9 mouse cellular contexts compared by ENCODE assay signal in genomic region chr13:60427077-60427476, GRCm38 (mm10).
DNase-seq lines count a peak whose midpoint lies in the region; ATAC-seq and TF ChIP-seq lines count a peak whose summit lies in the region.
"Had no signal": no experiment of that assay in that cellular context is flagged by ENCODE, and none has a peak within 500 bp of the region (broad histone marks: within the 10 kb centered on the region; RNA-seq: fewer than 3 reads in every experiment).

No protein-coding gene starts in this region.

- H3K4me2 ChIP-seq in intestine, embryonic 14.5 days (ENCODE audit: low read length): no peak overlapping the region
- H3K4me2 ChIP-seq in intestine, postnatal 0 days (replicated peaks; ENCODE audit: low read depth): no peak overlapping the region

- H3K27me3 ChIP-seq in intestine, embryonic 14.5 days (replicated peaks; ENCODE audit: control insufficient read depth, insufficient read depth, low read length): no peaks in the 10 kb centered on the region
- H3K27me3 ChIP-seq in intestine, postnatal 0 days (replicated peaks; ENCODE audit: control insufficient read depth, insufficient read depth, low read length): no peaks in the 10 kb centered on the region

- H3K9ac ChIP-seq in intestine, embryonic 14.5 days (ENCODE audit: low read length): no peak overlapping the region
- no peak overlapping the region for H3K9ac ChIP-seq in intestine, postnatal 0 days (ENCODE audit: low read depth, low read length)

- WGBS in intestine, embryonic 14.5 days: 59% methylated on average over 7 of the region's 7 CpGs
- WGBS in intestine, postnatal 0 days: 56% methylated on average over 7 of the region's 7 CpGs

- peaks cover 8% of the 10 kb centered on the region; the same call in 1 of the 2 replicates for H3K4me1 ChIP-seq in intestine, embryonic 14.5 days (replicated peaks; ENCODE audit: control insufficient read depth, insufficient read depth, low read length)
- H3K4me1 ChIP-seq in intestine, postnatal 0 days (replicated peaks; ENCODE audit: control insufficient read depth, insufficient read depth, low read length): peaks cover 5% of the 10 kb centered on the region; the same call in 1 of the 2 replicates

- H3K9me3 ChIP-seq in intestine, embryonic 14.5 days (ENCODE audit: control insufficient read depth, low read length): no peaks in the 10 kb centered on the region
- no peaks in the 10 kb centered on the region for H3K9me3 ChIP-seq in intestine, postnatal 0 days (ENCODE audit: control insufficient read depth)

- no peak overlapping the region for H3K27ac ChIP-seq in intestine, embryonic 14.5 days (ENCODE audit: low read depth)
- H3K27ac ChIP-seq in intestine, postnatal 0 days (ENCODE audit: low read depth, low read length): no peak overlapping the region

- ATAC-seq in intestine, embryonic 14.5 days (replicated peaks; ENCODE audit: low FRiP score, low TSS enrichment, low read depth): peak; percentile 50; the same call in 1 of the 2 replicates
- ATAC-seq in intestine, postnatal 0 days: no peak
- ATAC-seq: forebrain, embryonic 14.5 days had no signal

- H3K4me3 ChIP-seq in intestine, embryonic 14.5 days (ENCODE audit: low read depth, low read length): no peak overlapping the region
- H3K4me3 ChIP-seq in intestine, postnatal 0 days (ENCODE audit: low read depth, low read length): no peak overlapping the region

- no peak for TF ChIP-seq CTCF in intestine, postnatal 0 days (IDR thresholded peaks at IDR 0.05; ENCODE audit: low read depth)

- DNase-seq in intestine, embryonic 14.5 days (ENCODE audit: low spot score): no peak
- DNase-seq in urinary bladder, postnatal 14 days (ENCODE audit: low spot score): peak; percentile 28
- DNase-seq in urinary bladder, adult 18-20 months (ENCODE audit: low spot score in 2 of 2): no peak
- DNase-seq in kidney, postnatal 14 days: peak; percentile 34
- no peak for DNase-seq in layer of hippocampus, adult 8-10 months (ENCODE audit: low spot score in 2 of 2)
- no peak for DNase-seq in right cerebral cortex, postnatal 36 days (ENCODE audit: low spot score in 2 of 2)
- DNase-seq: adrenal gland, postnatal 25 days had no signal

- no peaks in the 10 kb centered on the region for H3K36me3 ChIP-seq in intestine, embryonic 14.5 days (ENCODE audit: control insufficient read depth, insufficient read depth, low read length)
- no peaks in the 10 kb centered on the region for H3K36me3 ChIP-seq in intestine, postnatal 0 days (ENCODE audit: control insufficient read depth, insufficient read depth)

Comparison
In these comparisons a context has a peak if more than half of its experiments do, and no peak if none do; other contexts are left out.
1. DNase-seq: peak in urinary bladder, postnatal 14 days (single experiment) and kidney, postnatal 14 days (single experiment); none in intestine, embryonic 14.5 days (single experiment), urinary bladder, adult 18-20 months (0 of 2), layer of hippocampus, adult 8-10 months (0 of 2) and right cerebral cortex, postnatal 36 days (0 of 2).